Mouse (Mus musculus): ENCODE results near the gene Cnbd2. TPM values are rescaled to one million over a fixed set of nuclear protein-coding genes. Genes with fewer than 3 reads are reported as not detected.

Cnbd2 gene
- polyA plus RNA-seq, 1 experiment from 2014 or later: 4.5 TPM

Small RNA genes within 50 kb of the gene (microRNA-seq; reads per million reads assigned to microRNA genes)
- gene Gm22758 (not detected), gene Gm22759 (not detected)

Other genes with a start within 250 kb of the Cnbd2 start
- 1.7 and 2.4 TPM in 2 replicates for gene Spag4, start 247.1 kb upstream of the Cnbd2 start, polyA plus RNA-seq (2015; fragmentation: Nextera tagmentation; extraction: Ambion mirVana)
- gene Cpne1, start 200.3 kb upstream of the Cnbd2 start, polyA plus RNA-seq (2015; fragmentation: Nextera tagmentation; extraction: Ambion mirVana): 35.8 and 41.5 TPM in 2 replicates
- 16.5 and 19.3 TPM in 2 replicates for gene Rbm12, start 200.3 kb upstream of the Cnbd2 start, polyA plus RNA-seq (2015; fragmentation: Nextera tagmentation; extraction: Ambion mirVana)
- 13.5 and 14.1 TPM in 2 replicates for gene Gm28036, start 185.2 kb upstream of the Cnbd2 start, polyA plus RNA-seq (2015; fragmentation: Nextera tagmentation; extraction: Ambion mirVana)
- gene Romo1, start 168.3 kb upstream of the Cnbd2 start, polyA plus RNA-seq (2015; fragmentation: Nextera tagmentation; extraction: Ambion mirVana): 358 and 367 TPM in 2 replicates
- gene Nfs1, start 168.1 kb upstream of the Cnbd2 start, polyA plus RNA-seq (2015; fragmentation: Nextera tagmentation; extraction: Ambion mirVana): 69.0 and 69.2 TPM in 2 replicates
- gene Rbm39, start 132.1 kb upstream of the Cnbd2 start, polyA plus RNA-seq (2015; fragmentation: Nextera tagmentation; extraction: Ambion mirVana): 450 and 473 TPM in 2 replicates
- gene Phf20, start 115.8 kb upstream of the Cnbd2 start, polyA plus RNA-seq (2015; fragmentation: Nextera tagmentation; extraction: Ambion mirVana): 46.8 and 53.2 TPM in 2 replicates
- 48.9 and 56.6 TPM in 2 replicates for gene Scand1, start 405 bp downstream of the Cnbd2 start, polyA plus RNA-seq (2015; fragmentation: Nextera tagmentation; extraction: Ambion mirVana)
- gene Epb41l1, start 108.6 kb downstream of the Cnbd2 start, polyA plus RNA-seq (2015; fragmentation: Nextera tagmentation; extraction: Ambion mirVana): 1.7 and 2.0 TPM in 2 replicates
- 33.1 and 33.2 TPM in 2 replicates for gene Aar2, start 235.3 kb downstream of the Cnbd2 start, polyA plus RNA-seq (2015; fragmentation: Nextera tagmentation; extraction: Ambion mirVana)